Mouse (Mus musculus) lung, postnatal 0 days (tissue): ENCODE data around the gene Efna5. TPM values are rescaled to one million over a fixed set of nuclear protein-coding genes. Genes with fewer than 3 reads are reported as not detected.

Source experiments
- ATAC-seq: fragments of 200-750 bp; cut with Nextera tagmentation; 2 replicates; pipeline ENCODE4 v1.8.0; 2017; ENCODE audit warnings: moderate library complexity
- DNase-seq: peaks from one replicate; pipeline ENCODE4 v3.0.0-alpha.2; 2016; ENCODE audit warnings: low spot score
- H3K27ac ChIP-seq: fragments of 300-500 bp; sonication (generic); 2 replicates; pipeline ENCODE4 v1.5.1; 2014; ENCODE audit warnings: antibody characterized with exemption, mild to moderate bottlenecking, low read length, mixed read lengths
- H3K27me3 ChIP-seq: fragments of 300-500 bp; sonication (generic); replicated peaks from 2 replicates; pipeline ENCODE4 v1.6.1; 2014; ENCODE audit warnings: low read length, mixed read lengths; ENCODE audit not compliant: insufficient read depth
- H3K36me3 ChIP-seq: fragments of 300-500 bp; sonication (generic); 2 replicates; pipeline ENCODE4 v1.6.1; 2014; ENCODE audit warnings: low read length, mixed read lengths; ENCODE audit not compliant: insufficient read depth
- H3K4me1 ChIP-seq: fragments of 300-500 bp; sonication (generic); 2 replicates; pipeline ENCODE4 v1.6.1; 2014; ENCODE audit warnings: antibody characterized with exemption, low read depth, low read length, mixed read lengths; ENCODE audit not compliant: insufficient read depth
- H3K4me2 ChIP-seq: fragments of 300-500 bp; sonication (generic); replicated peaks from 2 replicates; pipeline ENCODE4 v1.6.1; 2014; ENCODE audit warnings: low read depth, mild to moderate bottlenecking, low read length, moderate library complexity, mixed read lengths
- H3K4me3 ChIP-seq: fragments of 300-500 bp; sonication (generic); 2 replicates; pipeline ENCODE4 v1.5.1; 2014; ENCODE audit warnings: low read depth, low read length
- H3K9ac ChIP-seq: fragments of 300-500 bp; sonication (generic); replicated peaks from 2 replicates; pipeline ENCODE4 v1.6.1; 2014; ENCODE audit warnings: low read depth, mild to moderate bottlenecking
- H3K9me3 ChIP-seq: fragments of 300-500 bp; sonication (generic); 2 replicates; pipeline ENCODE4 v1.6.1; 2016; ENCODE audit warnings: low read length, mixed read lengths
- CTCF ChIP-seq: IDR thresholded peaks from 2 replicates; pipeline ENCODE4 v1.5.1; 2016; ENCODE audit warnings: antibody characterized with exemption, mild to moderate bottlenecking
- EP300 ChIP-seq: IDR thresholded peaks from 2 replicates; pipeline ENCODE4 v1.6.1; 2016; ENCODE audit warnings: antibody characterized with exemption, mild to moderate bottlenecking, control low read depth
- WGBS: fragments of 180-500 bp; shearing (Covaris S2); extraction: QIAGEN DNeasy Blood & Tissue Kit; methylation state at CpG from one replicate; pipeline ENCODE4 v1.1.7; 2014; 5-methylcytosine and 5-hydroxymethylcytosine counted together
- polyA plus RNA-seq: library from polyadenylated mRNA; unstranded; fragments of >200 nt; fragmentation: Nextera tagmentation; extraction: Ambion mirVana; gene quantifications from 2 replicates; pipeline ENCODE4 v1.2.1, GENCODE M21; 2015

The Efna5 gene
- polyA plus RNA-seq, 1 experiment from 2014 or later = 6.7 TPM

DNA sequence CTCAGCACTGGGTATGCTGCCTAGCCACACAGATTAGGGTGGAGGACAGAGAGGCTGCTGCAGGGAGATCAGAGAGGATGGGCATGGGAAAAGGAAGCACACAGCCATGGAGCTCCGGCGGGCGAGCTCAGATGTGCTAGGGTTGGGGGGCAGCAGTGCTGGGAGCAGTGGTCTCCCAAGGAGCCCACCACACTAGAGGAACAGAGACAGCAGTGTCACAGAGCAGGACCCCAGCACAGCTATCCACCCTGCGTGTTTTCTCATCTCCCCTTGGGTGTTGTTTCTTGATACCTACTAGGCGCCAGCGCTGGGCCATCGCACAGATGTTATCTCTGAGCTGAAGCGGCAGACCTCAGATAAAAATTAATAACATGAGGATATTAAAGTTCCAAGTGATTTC, 234.3 kb downstream of the Efna5 start:
- H3K4me2 ChIP-seq = no peak overlapping the region
- TF ChIP-seq EP300 = no peak
- TF ChIP-seq CTCF = no peak
- H3K9me3 ChIP-seq = no peaks in the 10 kb centered on the region
- WGBS = 94% methylated on average over 8 of the region's 8 CpGs
- no peak overlapping the region for H3K9ac ChIP-seq
- H3K36me3 ChIP-seq = no peaks in the 10 kb centered on the region
- no peak overlapping the region for H3K4me3 ChIP-seq
- H3K27me3 ChIP-seq = no peaks in the 10 kb centered on the region
- H3K4me1 ChIP-seq = no peaks in the 10 kb centered on the region
- ATAC-seq (no peak), DNase-seq (no peak)
- no peak overlapping the region for H3K27ac ChIP-seq

- DNase-seq (peak; percentile 39), ATAC-seq (peak; percentile 50; the same call in 1 of the 2 replicates)
- Histone ChIP-seq H3K4me2 (no peak overlapping the region), H3K27me3 (no peaks in the 10 kb centered on the region), H3K36me3 (no peaks in the 10 kb centered on the region), H3K4me1 (no peaks in the 10 kb centered on the region), H3K27ac (no peak overlapping the region), H3K4me3 (no peak overlapping the region), H3K9me3 (no peaks in the 10 kb centered on the region), H3K9ac (no peak overlapping the region)
- 66% methylated on average over 12 of the region's 12 CpGs for WGBS
- TF ChIP-seq EP300 (no peak), CTCF (no peak)
Measured at GRCm38 (mm10) chr17:62642447-62643145, 238.5 kb downstream of the Efna5 start.

- 88% methylated on average over 6 of the region's 6 CpGs for WGBS
- H3K27ac ChIP-seq = no peak overlapping the region
- H3K9ac ChIP-seq = no peak overlapping the region
- DNase-seq (no peak), ATAC-seq (no peak)
- H3K36me3 ChIP-seq = no peaks in the 10 kb centered on the region
- H3K9me3 ChIP-seq = no peaks in the 10 kb centered on the region
- H3K4me2 ChIP-seq = no peak overlapping the region
- TF ChIP-seq CTCF (no peak), EP300 (no peak)
- H3K27me3 ChIP-seq = no peaks in the 10 kb centered on the region
- no peak overlapping the region for H3K4me3 ChIP-seq
- no peaks in the 10 kb centered on the region for H3K4me1 ChIP-seq
Measured at GRCm38 (mm10) chr17:62640654-62641053, 240.5 kb downstream of the Efna5 start.

GRCm38 (mm10) chr17:62636896-62637295, 244.2 kb downstream of the Efna5 start:
- WGBS = 76% methylated on average over 7 of the region's 7 CpGs
- Histone ChIP-seq H3K4me1 (no peaks in the 10 kb centered on the region), H3K27me3 (no peaks in the 10 kb centered on the region), H3K4me3 (no peak overlapping the region), H3K9me3 (no peaks in the 10 kb centered on the region), H3K27ac (no peak overlapping the region), H3K9ac (no peak overlapping the region), H3K4me2 (no peak overlapping the region), H3K36me3 (no peaks in the 10 kb centered on the region)
- TF ChIP-seq EP300 = no peak
- TF ChIP-seq CTCF = no peak
- DNase-seq (no peak), ATAC-seq (no peak)

GRCm38 (mm10) chr17:62634937-62635336, 246.2 kb downstream of the Efna5 start:
- no peaks in the 10 kb centered on the region for H3K9me3 ChIP-seq
- H3K9ac ChIP-seq = no peak overlapping the region
- DNase-seq = no peak
- H3K4me1 ChIP-seq = no peaks in the 10 kb centered on the region
- no peak for ATAC-seq
- no peaks in the 10 kb centered on the region for H3K36me3 ChIP-seq
- TF ChIP-seq EP300 (no peak), CTCF (no peak)
- WGBS = 68% methylated on average over 3 of the region's 3 CpGs
- no peaks in the 10 kb centered on the region for H3K27me3 ChIP-seq
- H3K27ac ChIP-seq = no peak overlapping the region
- H3K4me2 ChIP-seq = no peak overlapping the region
- H3K4me3 ChIP-seq = no peak overlapping the region

GRCm38 (mm10) chr17:62628474-62628873, 252.6 kb downstream of the Efna5 start:
- ATAC-seq (no peak), DNase-seq (no peak)
- Histone ChIP-seq H3K36me3 (no peaks in the 10 kb centered on the region), H3K4me1 (no peaks in the 10 kb centered on the region), H3K9me3 (no peaks in the 10 kb centered on the region), H3K27ac (no peak overlapping the region), H3K4me3 (no peak overlapping the region), H3K9ac (no peak overlapping the region), H3K4me2 (no peak overlapping the region), H3K27me3 (no peaks in the 10 kb centered on the region)
- TF ChIP-seq CTCF = no peak
- TF ChIP-seq EP300 = no peak
- 81% methylated on average over 1 of the region's 1 CpGs for WGBS

DNA sequence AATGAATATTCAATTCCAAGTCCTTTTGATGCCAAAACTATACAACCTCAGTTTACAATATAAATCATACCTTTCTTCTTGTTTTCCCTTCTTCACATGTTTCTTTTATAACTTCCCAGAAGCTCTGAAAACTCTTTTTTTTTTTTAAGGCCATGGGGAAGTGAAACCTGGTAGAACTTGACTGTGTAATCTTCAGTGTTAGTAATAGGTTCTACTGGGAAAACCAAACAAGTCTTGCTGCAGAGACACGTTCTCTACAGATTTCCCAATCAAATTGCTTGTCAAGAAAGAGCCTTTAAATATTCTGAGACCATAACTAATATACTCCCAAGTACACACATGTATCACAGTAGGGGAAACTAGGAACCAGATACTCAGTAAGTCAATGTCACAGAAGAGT, 253.6 kb downstream of the Efna5 start:
- WGBS = 62% methylated on average over 1 of the region's 1 CpGs
- no peak overlapping the region for H3K9ac ChIP-seq

More for the DNA sequence above, 253.6 kb downstream of the Efna5 start:
- H3K36me3 ChIP-seq = no peaks in the 10 kb centered on the region
- no peaks in the 10 kb centered on the region for H3K27me3 ChIP-seq
- TF ChIP-seq EP300 = no peak
- no peak for TF ChIP-seq CTCF
- ATAC-seq (no peak), DNase-seq (peak; percentile 13)
- no peaks in the 10 kb centered on the region for H3K9me3 ChIP-seq
- H3K4me1 ChIP-seq = no peaks in the 10 kb centered on the region
- H3K27ac ChIP-seq = no peak overlapping the region
- H3K4me2 ChIP-seq = no peak overlapping the region
- no peak overlapping the region for H3K4me3 ChIP-seq
